Mouse (Mus musculus) NIH3T3 (cell line): Measurements from ENCODE around the gene Il18bp.
"Not testable (repeated sequence)": the region's sequence is repeated elsewhere in the genome, so short reads cannot be mapped to it uniquely, and the experiment has no call there.

Source experiments
- DNase-seq: peaks from one replicate; pipeline ENCODE4 v3.0.0-alpha.2; 2012; ENCODE audit warnings: low read depth

Il18bp gene

DNA sequence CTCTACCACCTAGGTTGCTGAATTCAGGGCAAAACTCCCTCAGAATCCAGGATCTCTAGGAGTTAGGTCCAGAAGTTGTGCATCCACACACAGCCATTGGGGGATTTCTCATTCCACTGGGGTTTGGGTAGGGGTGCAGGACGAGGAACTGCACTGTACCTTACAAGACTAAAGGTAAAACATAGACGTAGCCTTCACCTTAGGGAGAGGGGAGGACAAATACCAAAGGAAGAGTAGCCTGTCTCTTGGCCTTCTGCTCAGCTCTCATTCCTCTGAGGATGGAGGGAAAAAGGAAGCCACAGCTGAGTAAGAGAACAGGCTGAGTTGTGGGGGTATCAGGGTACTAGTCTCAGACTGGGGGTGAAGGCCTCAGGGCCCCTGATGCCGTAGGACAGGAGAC lies at the start of gene Il18bp:
TSS of gene Il18bp (minus strand) at position 101 of the 400 bp plus-strand sequence.
- DNase-seq, result no peak

DNA sequence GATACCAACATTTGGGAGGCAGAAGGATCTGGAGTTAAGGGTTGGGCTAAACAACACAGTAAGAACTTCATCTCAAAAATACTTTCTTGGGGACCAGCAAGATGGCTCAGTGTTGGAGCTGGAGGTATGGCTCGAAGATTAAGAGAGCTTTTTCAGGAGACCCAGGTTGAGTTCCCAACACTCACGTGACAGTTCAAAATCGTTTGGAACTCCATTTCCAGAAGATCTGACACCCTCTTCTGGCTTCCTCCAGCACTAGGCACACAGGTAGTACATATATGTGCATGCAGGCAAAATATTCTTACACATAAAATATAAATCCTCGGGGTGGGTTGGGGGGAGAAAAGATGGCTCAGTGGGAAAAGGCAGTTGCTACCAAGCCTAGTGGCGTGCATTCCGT lies 47.9 kb upstream of the Il18bp start:
- no peak for DNase-seq

DNA sequence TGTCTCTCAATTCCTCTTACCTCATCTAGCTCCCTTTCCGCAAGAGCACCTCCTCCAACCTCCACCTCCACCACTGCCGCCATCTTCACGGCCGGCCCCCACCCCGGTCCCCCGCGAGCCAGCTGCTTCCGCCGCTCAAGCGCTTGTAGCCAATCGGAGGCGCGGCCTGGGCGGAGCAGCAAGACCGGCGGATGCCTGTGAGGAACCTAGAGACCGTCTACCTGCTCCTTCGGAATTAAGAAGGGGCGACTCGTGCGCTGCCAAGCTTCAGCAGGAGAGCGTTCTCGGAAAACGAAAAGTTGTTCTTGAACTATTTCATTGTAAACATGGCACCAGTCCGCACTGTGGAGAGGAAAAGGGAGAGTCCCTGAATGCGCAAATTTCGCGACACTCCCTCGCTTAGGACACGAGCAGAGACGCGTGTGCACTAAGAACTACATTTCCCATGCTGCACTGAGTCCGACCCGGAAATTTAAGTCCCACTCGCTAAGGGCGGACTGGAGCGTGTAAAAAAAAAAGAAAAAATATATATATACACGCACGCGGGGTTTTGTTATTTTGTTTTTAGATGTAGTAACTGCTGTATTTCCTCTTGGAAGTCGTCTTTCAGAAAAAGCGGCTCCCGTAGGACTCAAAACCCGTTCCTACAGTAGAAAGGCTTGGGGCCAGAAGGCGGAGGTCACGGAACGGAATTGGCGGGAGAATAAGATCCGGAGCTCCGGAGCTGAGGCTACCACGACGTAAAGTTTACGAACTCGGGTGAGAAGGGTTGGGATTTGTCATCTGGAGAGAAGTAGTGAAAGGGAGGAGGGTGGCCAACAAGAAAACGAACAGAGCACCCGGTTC lies 46.8 kb upstream of the Il18bp start, which contains the start of the genes Rnf121, Xndc1 and Xntrpc:
TSS of gene Rnf121 (minus strand) at position 424 of the 846 bp plus-strand sequence.
TSS of gene Xndc1 (plus strand) at position 466 of the 846 bp plus-strand sequence.
TSS of gene Xntrpc (plus strand) at position 668 of the 846 bp plus-strand sequence.
- DNase-seq, result peak; percentile 89

DNA sequence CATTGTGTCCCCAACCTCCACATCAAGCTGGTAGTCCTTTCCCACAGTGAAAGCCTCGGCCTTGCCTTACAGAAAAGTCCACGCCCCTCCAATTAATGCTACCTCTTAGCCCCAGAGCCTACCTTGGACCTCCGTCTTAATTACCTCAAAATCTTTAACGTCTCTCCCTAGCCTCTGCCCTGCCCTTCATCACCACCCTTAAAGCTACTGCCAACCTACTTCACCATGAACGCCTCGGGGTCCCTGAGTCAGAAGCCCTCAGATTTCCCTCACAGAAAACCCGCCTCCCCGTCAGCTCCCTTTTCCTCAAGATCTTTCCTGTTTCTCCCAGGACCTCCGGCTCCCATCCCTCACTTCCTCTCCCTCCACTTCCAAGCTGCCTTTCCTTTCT lies 46.2 kb upstream of the Il18bp start:
- DNase-seq, result no peak

DNA sequence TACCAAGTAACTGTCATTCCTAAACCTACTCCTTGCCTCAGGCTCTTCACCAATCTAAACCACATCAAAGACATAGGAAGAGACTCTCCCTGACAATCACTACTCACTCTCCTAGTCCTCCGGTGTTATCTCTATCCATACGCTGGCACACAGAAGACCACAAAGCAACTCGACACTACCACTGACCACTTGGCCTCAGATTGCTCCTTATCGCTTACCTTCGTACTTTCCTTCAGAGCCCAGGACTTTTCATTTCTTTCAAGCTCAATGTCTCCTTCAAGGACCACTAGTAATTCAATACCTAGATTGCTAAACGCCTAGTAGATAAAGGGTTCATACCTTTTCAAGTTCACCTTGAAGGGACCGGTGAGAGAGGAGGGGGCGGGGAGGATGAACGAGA lies 45.4 kb upstream of the Il18bp start:
- DNase-seq, result no peak

DNA sequence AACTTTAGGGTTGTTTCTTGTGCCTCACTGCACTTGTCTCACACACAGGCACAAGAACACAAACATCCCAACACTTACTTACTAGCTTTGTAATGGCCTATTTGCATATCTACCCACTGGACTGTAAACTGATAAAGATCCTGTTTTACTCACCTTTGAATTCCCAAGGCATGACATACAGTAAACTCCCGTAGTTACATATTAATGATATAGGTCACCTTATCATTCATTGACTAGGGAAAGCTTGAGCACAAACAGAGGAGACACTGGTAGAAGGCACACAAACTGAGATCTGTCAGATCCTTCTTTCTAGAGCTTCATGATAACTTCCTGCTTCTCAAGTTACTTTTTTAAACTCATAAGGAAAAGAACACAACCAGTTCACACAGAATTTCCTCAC lies 43.7 kb upstream of the Il18bp start:
- DNase-seq, result no peak

DNA sequence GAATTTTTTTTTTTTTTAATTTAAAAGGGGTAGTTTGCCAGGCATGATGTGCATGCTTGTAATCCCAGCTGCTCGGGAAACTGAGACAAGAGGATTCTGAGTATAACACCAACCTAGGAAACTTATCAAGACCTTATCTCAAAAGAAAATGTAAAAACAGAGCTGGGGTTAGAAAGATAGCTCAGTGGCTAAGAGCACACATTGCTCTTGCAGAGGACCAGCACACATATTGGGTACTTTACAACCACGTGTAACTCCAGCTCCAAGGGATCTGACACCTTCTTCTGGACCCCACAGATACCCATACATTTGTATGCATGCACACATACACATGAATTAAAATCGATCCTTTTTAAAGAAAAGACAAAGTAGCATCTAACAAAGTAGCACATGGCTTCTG lies 42.9 kb upstream of the Il18bp start:
- DNase-seq, result no peak

DNA sequence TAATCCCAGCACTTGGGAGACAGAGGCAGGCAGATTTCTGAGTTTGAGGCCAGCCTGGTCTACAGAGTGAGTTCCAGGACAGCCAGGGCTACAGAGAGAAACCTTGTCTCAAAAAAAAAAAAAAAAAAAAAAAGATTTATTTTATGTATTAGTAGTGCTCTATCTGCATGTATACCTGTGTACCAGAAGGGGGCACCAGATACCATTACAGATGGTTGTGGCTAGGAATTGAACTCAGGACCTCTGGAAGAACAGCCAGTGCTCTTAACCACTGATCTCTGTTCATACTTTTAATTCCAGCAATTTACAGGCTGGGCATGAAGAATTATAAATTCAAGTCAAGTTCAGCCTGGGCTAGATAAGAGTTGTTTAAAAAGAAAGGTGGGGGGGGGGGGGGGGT lies 30.0 kb upstream of the Il18bp start:
- peak; percentile 9 for DNase-seq

DNA sequence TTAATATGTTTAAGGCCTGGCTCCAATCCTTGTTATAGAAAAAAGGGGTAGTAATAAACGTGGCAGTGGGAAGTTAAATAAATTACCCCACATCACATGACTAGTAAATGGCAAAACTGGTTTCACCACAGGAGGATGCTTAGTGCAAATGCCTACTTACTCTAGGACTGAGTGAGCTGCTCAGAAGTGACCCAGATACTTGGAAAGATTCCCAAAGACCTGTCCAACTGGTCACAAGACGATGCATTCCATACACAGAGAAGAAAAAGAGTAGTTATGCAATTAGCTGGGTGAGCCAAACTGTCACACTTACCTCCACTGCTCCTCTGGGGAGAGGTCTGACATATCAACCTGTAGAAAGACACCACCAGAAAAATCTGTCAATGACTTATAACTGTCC lies 23.8 kb upstream of the Il18bp start:
- no peak for DNase-seq

DNA sequence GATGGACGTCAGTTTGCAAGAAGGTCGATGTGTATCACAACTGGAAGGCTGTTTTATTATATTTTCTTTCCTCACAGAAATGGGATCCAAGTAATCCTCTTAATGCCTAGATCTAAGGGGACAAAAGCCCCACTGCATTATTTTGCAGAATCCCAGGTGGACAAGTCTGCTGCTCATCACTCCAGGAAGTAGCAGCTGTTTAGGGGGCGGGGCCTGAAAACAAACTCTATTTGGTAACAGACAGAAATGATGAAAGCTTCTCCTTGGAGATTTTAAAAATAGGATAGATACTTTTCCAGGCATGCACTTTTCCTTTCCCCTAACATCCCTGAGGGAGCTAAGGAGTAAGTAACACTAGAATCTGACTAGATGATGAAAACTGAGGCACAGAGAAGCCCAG lies 18.8 kb upstream of the Il18bp start:
- DNase-seq, result no peak

DNA sequence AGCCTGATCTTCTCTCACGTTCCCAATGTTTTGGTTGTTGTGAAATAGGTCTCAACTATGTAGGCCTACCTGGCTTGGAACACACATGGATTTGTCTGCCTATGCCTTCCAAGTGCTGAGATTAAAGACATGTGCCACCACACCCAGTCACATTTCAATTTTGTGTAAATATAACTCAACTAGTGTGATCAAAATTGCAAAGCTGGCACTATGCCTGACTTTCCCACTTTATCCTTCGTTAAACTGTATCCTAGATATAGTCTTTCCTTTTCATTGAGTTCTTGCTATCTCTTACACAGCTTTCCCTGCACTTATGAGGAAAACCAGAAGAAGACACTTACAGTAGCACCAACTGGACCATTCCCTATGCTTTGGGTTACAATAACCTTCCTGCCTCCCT lies 17.0 kb upstream of the Il18bp start:
- no peak for DNase-seq

DNA sequence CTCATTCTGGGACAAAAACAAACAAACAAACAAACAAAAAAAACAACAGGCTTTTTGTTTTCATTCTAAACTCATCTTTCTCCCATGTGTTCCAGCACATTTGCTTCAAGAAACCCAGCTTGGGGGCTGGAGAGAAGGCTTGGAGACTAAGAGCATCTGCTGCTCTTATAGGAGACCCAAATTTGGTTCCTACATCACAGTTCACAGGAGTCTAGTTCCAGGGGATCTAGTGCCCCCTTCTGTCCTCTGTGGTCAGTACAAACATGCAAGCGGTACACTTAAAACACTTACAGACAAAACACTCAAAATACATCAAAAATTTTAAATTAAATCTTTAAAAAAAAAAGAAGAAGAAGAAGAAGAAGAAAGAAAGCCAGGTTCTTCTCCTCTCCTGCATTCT lies 16.4 kb upstream of the Il18bp start:
- peak; percentile 37 for DNase-seq

DNA sequence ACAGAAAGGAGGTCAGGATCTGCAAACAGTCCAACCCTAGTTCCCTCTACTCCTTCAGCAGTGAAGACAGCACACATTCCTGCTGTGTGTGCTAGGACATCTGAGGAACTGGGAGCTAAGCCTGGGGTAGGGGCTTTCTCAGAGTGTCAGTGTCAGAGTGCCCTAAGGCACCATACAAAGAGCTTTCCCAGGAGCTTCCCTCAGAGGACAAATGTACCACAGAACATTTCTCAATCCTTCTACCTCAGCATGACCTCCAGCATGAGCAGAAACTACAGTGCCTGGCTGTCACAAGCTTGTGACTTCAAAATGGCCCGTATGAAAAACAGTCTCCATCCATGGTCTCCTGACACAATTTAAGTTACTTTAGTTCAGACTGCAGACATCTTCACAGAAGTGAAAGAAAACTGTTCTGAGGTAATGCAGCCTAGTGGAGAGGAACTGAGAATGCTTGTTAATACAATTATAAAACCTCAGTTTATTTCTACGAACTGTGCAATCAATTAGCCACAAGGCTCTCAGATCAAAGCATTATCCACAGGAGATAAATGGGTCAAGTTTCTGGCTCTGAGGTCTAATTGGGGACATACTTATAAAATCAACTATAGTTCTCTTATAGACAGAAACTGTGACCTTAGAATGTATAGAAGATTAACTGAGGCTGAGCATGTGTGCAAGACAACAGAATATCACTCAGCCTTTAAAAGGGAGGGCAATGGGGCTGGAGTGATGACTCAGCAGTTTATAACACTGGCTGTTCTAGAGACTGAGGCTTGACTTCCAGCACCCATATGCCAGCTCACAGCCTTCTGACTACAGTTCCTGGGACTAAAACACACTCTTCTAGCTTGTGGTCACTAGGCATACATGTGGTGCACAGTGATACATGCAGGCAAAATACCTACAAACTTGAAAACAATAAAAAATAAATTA lies 7.0 kb upstream of the Il18bp start:
- peak; percentile 22 for DNase-seq

DNA sequence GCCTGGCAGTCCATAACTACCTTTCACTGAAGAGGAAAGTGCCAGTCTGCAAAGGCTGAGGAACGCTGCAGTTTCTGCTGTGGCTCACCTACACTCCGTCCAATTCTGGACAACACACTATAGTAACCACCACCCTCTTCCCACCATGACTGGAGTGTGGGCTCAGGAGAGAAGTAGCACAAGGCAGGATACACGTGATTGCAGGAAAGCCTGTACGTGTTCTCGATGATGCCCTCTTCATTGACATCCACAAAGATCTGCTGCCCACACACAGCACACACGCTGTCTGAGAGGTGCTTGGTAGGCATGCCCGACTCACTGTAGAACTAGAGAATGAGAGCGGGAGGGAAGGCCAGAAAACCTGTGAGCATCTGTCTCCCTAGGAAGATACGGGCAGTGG lies 5.3 kb upstream of the Il18bp start:
- no peak for DNase-seq

DNA sequence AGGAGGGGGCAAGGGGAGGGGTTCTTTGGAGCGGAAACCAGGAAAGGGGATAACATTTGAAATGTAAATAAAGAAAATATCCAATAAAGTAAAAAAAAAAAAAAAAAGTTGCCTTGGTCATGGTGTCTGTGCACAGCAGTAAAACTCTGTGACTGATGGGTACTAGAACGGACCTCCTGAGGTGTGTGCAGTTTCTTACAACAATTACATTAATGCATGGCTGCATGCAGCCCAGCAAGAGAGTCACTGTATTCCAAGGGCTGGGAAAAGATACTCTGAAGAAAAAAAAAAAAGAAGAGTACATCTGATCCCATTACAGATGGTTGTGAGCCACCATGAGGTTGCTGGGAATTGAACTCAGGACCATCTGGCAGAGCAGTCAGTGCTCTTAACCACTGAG lies 2.4 kb upstream of the Il18bp start:
- not testable (repeated sequence) for DNase-seq

DNA sequence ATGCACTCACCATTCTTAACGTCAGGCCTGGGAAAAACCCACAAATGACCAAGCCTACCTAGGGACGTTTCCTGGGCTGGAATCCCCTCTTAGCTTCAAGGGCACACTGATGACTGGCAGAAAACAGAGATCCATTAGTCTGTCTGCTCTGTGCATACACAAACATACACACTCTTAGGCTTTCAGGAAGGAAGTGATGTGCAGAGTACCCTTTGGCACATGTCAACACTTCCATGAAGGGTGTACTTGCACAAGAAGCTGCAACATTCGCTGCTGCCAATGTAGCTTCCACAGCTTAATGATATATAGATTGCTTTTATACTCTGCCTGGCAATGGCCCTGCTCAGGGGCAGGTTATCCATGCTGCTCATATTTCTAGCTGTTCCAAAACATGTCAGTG lies 872 bp upstream of the Il18bp start:
- peak; percentile 13 for DNase-seq

DNA sequence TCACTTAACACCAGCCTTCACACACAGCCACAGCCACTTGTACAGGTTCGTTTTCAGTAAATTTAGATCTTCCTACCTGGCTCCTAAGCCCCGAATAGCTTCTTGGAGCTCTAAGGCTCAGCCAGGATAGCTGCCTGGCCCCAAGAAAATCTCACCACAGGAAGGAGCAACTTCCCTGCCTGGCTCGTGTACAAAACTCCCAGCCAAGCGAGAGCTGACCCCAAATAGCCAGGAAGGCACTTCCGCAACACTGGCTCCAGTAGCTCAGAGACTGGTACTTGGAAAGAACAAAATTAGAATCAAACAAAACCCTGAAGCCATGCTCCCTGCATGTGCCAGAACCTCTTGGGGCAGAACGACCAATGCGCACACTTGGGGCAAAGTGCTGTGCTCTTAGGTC lies 456 bp downstream of the Il18bp start:
- no peak for DNase-seq

DNA sequence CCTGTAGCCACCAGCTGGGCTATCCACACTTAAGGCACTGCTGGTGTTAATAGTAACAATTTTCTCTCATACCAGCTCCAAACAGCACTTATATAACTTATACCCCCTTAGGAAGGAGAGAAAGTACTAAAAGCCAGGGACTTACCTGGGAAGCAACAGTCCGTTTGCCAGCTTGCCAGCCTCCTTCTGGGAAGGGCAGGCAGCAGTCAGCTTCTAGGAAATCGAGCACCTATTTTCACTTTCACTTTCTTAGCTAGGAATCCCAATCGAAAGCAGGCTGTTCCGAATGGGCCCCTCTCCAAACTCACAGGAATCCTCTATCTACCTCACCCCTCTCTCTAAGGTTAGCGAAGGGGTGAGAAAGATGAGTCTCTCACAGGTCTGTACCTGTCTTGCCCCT lies 1.0 kb downstream of the Il18bp start:
- DNase-seq, result peak; percentile 44

DNA sequence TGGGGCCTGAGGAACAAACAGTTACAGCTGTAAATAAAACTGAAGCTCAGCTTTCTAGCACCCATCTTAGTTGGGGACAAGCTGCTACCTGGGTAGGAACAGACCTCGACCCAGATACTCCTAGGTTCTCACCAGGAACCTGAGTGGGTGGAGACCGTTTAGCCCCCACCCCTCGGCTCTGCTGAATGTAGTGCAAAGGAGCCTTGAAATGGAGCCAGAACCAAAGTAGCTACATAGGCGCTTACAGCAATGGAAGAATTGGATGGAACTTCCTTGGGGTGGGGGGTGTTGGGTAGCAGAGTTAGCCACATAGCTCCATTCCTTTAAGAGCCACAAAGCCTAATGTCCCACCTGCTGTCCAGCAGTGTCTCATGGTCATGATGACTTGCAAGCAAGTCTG lies 1.6 kb downstream of the Il18bp start:
- no peak for DNase-seq

DNA sequence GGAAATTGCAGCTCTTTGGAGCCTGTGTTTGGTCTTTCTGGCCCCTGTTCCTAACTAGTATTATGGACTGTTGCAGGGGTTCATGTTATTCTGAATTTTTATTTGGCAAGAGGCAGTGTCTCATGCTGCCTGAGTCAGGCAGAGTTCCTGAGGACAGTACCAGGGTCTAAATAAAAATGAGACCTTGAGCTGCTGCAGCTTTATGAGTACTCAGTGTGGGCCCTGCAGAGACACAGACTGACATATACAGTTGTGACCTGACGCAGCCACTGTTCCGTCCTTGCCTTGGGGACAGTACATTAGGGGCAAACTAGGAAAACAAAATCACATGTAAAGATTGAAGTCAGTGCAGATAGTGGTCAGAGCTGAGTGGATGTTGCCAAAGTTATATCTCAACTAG lies 3.5 kb downstream of the Il18bp start:
- DNase-seq, result no peak

DNA sequence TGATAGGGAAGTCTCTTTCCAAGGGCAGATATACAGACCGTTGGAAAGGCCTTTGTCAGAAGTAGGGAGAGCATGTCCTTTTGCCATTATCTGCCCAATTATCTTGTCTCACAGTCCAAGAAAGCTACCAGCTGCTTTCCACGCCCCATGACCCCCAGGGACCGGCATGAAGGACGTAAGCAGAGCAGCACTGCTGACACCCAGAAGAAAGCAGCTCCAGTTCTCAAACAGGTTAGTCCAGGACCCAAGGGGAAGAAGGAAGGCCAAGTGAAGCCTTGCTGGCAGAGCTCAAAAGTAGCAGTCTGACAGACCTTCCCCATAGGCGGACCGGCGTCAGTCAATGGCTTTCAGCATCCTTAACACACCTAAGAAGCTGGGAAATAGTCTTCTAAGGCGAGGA lies 5.1 kb downstream of the Il18bp start:
- DNase-seq, result no peak

DNA sequence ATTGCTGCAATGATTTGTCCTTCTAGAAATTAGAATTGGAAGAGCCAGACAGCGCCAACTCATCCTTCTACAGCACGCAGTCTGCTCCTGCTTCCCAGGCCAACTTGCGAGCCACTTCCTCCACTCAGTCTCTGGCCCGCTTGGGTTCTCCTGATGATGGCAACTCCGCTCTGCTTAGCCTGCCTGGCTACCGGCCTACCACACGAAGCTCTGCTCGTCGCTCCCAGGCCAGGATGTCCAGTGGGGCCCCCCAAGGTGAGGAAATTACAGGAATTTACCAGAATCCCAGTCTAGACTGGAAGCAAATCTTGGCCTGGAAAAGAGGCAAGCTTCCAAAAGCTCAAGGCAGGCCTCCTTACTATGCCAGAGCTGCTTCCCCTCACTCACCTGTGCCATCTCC lies 6.6 kb downstream of the Il18bp start:
- no peak for DNase-seq

DNA sequence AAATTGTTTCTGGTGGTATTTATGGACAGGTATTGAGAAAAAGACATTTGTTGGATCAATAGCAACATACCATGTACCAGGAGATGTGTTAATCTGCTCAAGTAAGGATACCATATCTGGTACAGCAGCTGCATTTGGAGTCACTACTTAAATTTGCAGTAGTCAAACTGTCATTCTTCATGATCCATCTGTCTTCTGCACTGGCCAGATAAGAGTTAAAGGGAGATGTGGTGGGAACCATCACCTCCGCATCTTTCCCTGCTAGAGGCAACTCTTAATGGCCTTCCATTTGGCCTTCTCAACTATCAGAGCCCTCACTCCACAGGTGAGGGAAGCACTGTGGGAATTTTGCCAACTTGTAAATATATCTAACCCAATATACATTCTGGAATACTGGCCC lies 12.0 kb downstream of the Il18bp start:
- no peak for DNase-seq
